Mouse (Mus musculus): ENCODE measurements around the gene P4ha1.

GRCm38 (mm10) chr10:59287662-59288061 is 35.4 kb upstream of the P4ha1 start:
- TF ChIP-seq CTCF (IDR thresholded peaks at IDR 0.05; ENCODE audit: borderline replicate concordance, insufficient read depth, low read depth, low read length) (no peak), POLR2A (IDR thresholded peaks at IDR 0.05; ENCODE audit: borderline replicate concordance, insufficient read depth, low read length) (no peak)
